Mouse (Mus musculus) adrenal gland, postnatal 0 days (tissue): ENCODE data around the gene Celf2. TPM values are rescaled to one million over a fixed set of nuclear protein-coding genes. Genes with fewer than 3 reads are reported as not detected.

ENCODE experiments used
- polyA plus RNA-seq: library from polyadenylated mRNA; unstranded; fragments of >200 nt; fragmentation: Nextera tagmentation; extraction: Ambion mirVana; gene quantifications from 2 replicates; pipeline ENCODE4 v1.2.1, GENCODE M21; 2015

Gene Celf2
- polyA plus RNA-seq = 26.2 and 29.5 TPM in 2 replicates

DNA sequence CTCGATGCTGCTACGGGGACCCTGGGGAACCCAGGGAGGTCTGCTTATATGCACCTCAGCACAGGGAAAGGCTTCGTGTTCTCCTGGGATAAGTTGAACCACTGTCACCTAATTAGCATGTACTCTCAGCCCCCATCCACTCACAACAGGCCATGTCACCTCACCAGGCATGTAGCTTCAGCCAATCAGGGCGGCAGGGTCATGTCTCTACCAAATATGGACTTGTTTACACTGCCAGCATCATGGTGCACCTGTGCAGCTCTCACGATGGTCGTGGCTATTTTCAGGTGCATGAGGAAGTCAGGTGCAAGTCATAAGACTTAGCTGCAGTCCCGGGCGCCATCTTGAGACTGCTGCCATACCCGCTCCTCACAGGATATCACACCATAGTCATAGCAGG lies at the start of gene Celf2:
Celf2 (minus strand) TSS at position 101 of the 400 bp plus-strand sequence.

